In the genomic region with DNA sequence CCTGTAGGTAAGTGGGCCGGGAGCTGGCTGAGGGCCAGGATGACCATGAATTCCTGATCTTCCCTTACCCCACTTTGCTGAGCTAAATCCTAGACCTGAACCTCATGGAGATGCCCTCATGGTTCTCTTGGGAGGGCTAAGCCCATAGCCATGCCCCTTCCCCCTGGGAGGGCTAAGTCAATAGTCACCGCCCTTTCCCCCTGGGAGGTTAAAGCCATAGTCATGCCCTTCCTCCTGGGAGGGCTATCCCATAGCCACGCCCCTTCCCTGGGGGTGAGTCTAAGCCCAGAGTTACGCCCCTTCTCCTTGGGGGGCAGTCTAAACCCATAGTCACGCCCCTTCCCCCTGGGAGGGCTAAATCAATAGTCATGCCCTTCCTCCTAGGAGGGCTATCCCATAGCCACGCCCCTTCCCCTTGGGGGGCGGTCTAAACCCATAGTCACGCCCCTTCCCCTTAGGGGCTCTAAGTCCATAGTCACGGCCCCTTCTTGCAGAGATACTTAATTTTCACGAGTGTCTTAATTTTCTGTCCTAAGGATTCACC, we compare ENCODE assay signal across 14 mouse cellular contexts. TPM values are rescaled to one million over a fixed set of nuclear protein-coding genes. Genes with fewer than 3 reads are reported as not detected.
A peak's percentile ranks its signal among the peaks of the same experiment; 100 is the strongest.
DNase-seq lines count a peak whose midpoint lies in the region; TF ChIP-seq lines count a peak whose summit lies in the region.
"Had no signal": no experiment of that assay in that cellular context is flagged by ENCODE, and none has a peak within 500 bp of the region (broad histone marks: within the 10 kb centered on the region; RNA-seq: fewer than 3 reads in every experiment).

No protein-coding gene starts in this region.

- TF ChIP-seq POLR2A in heart, adult 2 months (IDR thresholded peaks at IDR 0.05; ENCODE audit: insufficient read depth, low read depth, low read length) = no peak

- H3K36me3 ChIP-seq in heart, adult 2 months (ENCODE audit: control insufficient read depth, insufficient read depth, low read length) = no peaks in the 10 kb centered on the region
- H3K36me3 ChIP-seq: kidney, embryonic 15.5 days had no signal

- intact Hi-C loops in heart, adult 2 months (cut with DNase I) = no loop called here

- H3K27me3 ChIP-seq in heart, adult 2 months (ENCODE audit: control insufficient read depth, insufficient read depth, low read length) = no peaks in the 10 kb centered on the region
- H3K27me3 ChIP-seq: kidney, embryonic 15.5 days had no signal

- DNase-seq in heart, adult 11 months = peak; percentile 93
- no peak for DNase-seq in heart, adult 2 months
- peak; percentile 9 for DNase-seq in thymus, postnatal 14 days
- no peak for DNase-seq in thymus, adult 18-20 months
- DNase-seq in c-Kit-positive CD71-negative TER-119-negative erythroid progenitor cells, embryonic 14.5 days (ENCODE audit: low read depth) = peak; percentile 50
- DNase-seq in testis, postnatal 10 days (ENCODE audit: low spot score) = peak; percentile 66
- no peak for DNase-seq in cerebellum, adult 9-11 months
- no peak for DNase-seq in urinary bladder, postnatal 10 days (ENCODE audit: low spot score)
- DNase-seq: cerebellum, adult 11 months; embryo, embryonic 11 days had no signal

- no peak overlapping the region for H3K9ac ChIP-seq in heart, adult 2 months (ENCODE audit: low read depth, low read length)
- H3K9ac ChIP-seq: kidney, embryonic 15.5 days had no signal

- TF ChIP-seq EP300 in heart, adult 2 months (IDR thresholded peaks at IDR 0.05; ENCODE audit: insufficient read depth, low read depth, low read length) = no peak

- H3K27ac ChIP-seq in heart, adult 2 months = no peak overlapping the region
- H3K27ac ChIP-seq: kidney, embryonic 15.5 days; layer of hippocampus, adult 2 months had no signal

- no peak for TF ChIP-seq CTCF in heart, adult 2 months (IDR thresholded peaks at IDR 0.05)

- WGBS in heart, adult 2 months = 45% methylated on average over 10 of the region's 10 CpGs

- H3K4me1 ChIP-seq in heart, adult 2 months (ENCODE audit: control insufficient read depth, insufficient read depth, low read length) = peaks cover 3% of the 10 kb centered on the region

- H3K4me3 ChIP-seq in heart, adult 2 months = no peak overlapping the region
- H3K4me3 ChIP-seq: kidney, embryonic 15.5 days; layer of hippocampus, adult 2 months; myocyte had no signal

- no peaks in the 10 kb centered on the region for H3K79me2 ChIP-seq in heart, adult 2 months (replicated peaks; ENCODE audit: control insufficient read depth, insufficient read depth, low read length)

RNA-seq across cellular contexts. Expression of a gene that starts 33.1 kb away (rescaled TPM):
- 1 to 10 TPM in 1 of 2 experiments, under 1 TPM in 1; 0.70 to 1.1 TPM for total RNA-seq in heart, adult 2 months (2021)
- polyA plus RNA-seq in heart, adult 2 months (2012; rRNA removed) = 2.5 and 6.3 TPM in 2 replicates
- polyA plus RNA-seq: midbrain, embryonic 11.5 days had no signal

RNA-seq across cellular contexts. Expression of a gene that starts 42.0 kb away (rescaled TPM):
- total RNA-seq in heart, adult 2 months (2021) = 10 to 100 TPM; 21.2 to 22.4 TPM
- polyA plus RNA-seq in heart, adult 2 months (2012; rRNA removed) = 26.4 and 29.3 TPM in 2 replicates

RNA-seq across cellular contexts. Expression of a gene that starts 43.9 kb away (rescaled TPM):
- 1 to 10 TPM; 2.2 to 2.8 TPM for total RNA-seq in heart, adult 2 months (2021)
- polyA plus RNA-seq in heart, adult 2 months (2012; rRNA removed) = 2.0 and 3.2 TPM in 2 replicates
- polyA plus RNA-seq: midbrain, embryonic 11.5 days had no signal

Comparison
In these comparisons a context has a peak if more than half of its experiments do, and no peak if none do; other contexts are left out.
1. DNase-seq: peak in heart, adult 11 months (single experiment), thymus, postnatal 14 days (single experiment), c-Kit-positive CD71-negative TER-119-negative erythroid progenitor cells, embryonic 14.5 days (single experiment) and testis, postnatal 10 days (single experiment); none in heart, adult 2 months (0 of 2), thymus, adult 18-20 months (0 of 2), cerebellum, adult 9-11 months (single experiment) and urinary bladder, postnatal 10 days (single experiment).